Mouse (Mus musculus): ENCODE measurements around the gene Pik3cb. TPM values are rescaled to one million over a fixed set of nuclear protein-coding genes. Genes with fewer than 3 reads are reported as not detected.

Gene Pik3cb
- polyA plus RNA-seq, 1 experiment from 2014 or later: 0.51 TPM

- DNase-seq (ENCODE audit: low spot score): no peak
- Histone ChIP-seq H3K4me2 (ENCODE audit: low read depth, severe bottlenecking) (no peak overlapping the region), H3K4me3 (ENCODE audit: low read depth, low read length) (no peak overlapping the region), H3K36me3 (ENCODE audit: control insufficient read depth, insufficient read depth, low read length) (no peaks in the 10 kb centered on the region), H3K9me3 (ENCODE audit: control insufficient read depth, low read length) (no peaks in the 10 kb centered on the region), H3K4me1 (ENCODE audit: control insufficient read depth, insufficient read depth, low read length) (no peaks in the 10 kb centered on the region), H3K9ac (ENCODE audit: low read length) (no peak overlapping the region), H3K27ac (replicated peaks; ENCODE audit: low read depth, low read length) (no peak overlapping the region), H3K27me3 (ENCODE audit: control insufficient read depth, insufficient read depth, low read length) (no peaks in the 10 kb centered on the region)
- WGBS: 94% methylated on average over 6 of the region's 6 CpGs
- ATAC-seq (ENCODE audit: insufficient number of reproducible peaks, low FRiP score, low TSS enrichment, low read depth): no peak
Measured at GRCm38 (mm10) chr9:99158708-99159107, 18.3 kb upstream of the Pik3cb start.

- H3K4me2 ChIP-seq (ENCODE audit: low read depth, severe bottlenecking): no peak overlapping the region
- no peak overlapping the region for H3K4me3 ChIP-seq (ENCODE audit: low read depth, low read length)
- H3K4me1 ChIP-seq (ENCODE audit: control insufficient read depth, insufficient read depth, low read length): no peaks in the 10 kb centered on the region
- no peak overlapping the region for H3K27ac ChIP-seq (replicated peaks; ENCODE audit: low read depth, low read length)
- no peaks in the 10 kb centered on the region for H3K27me3 ChIP-seq (ENCODE audit: control insufficient read depth, insufficient read depth, low read length)
- WGBS: 88% methylated on average over 7 of the region's 7 CpGs
- no peaks in the 10 kb centered on the region for H3K36me3 ChIP-seq (ENCODE audit: control insufficient read depth, insufficient read depth, low read length)
- ATAC-seq (ENCODE audit: insufficient number of reproducible peaks, low FRiP score, low TSS enrichment, low read depth): no peak
- H3K9me3 ChIP-seq (ENCODE audit: control insufficient read depth, low read length): no peaks in the 10 kb centered on the region
- DNase-seq (ENCODE audit: low spot score): no peak
- H3K9ac ChIP-seq (ENCODE audit: low read length): no peak overlapping the region
Measured at GRCm38 (mm10) chr9:99158203-99158632, 17.8 kb upstream of the Pik3cb start.

GRCm38 (mm10) chr9:99153655-99154054 lies 13.2 kb upstream of the Pik3cb start:
- ATAC-seq (ENCODE audit: insufficient number of reproducible peaks, low FRiP score, low TSS enrichment, low read depth) (no peak), DNase-seq (ENCODE audit: low spot score) (no peak)
- H3K4me3 ChIP-seq (ENCODE audit: low read depth, low read length): no peak overlapping the region
- 45% methylated on average over 3 of the region's 3 CpGs for WGBS
- H3K4me2 ChIP-seq (ENCODE audit: low read depth, severe bottlenecking): no peak overlapping the region
- no peak overlapping the region for H3K9ac ChIP-seq (ENCODE audit: low read length)
- H3K27ac ChIP-seq (replicated peaks; ENCODE audit: low read depth, low read length): no peak overlapping the region
- no peaks in the 10 kb centered on the region for H3K36me3 ChIP-seq (ENCODE audit: control insufficient read depth, insufficient read depth, low read length)
- no peaks in the 10 kb centered on the region for H3K9me3 ChIP-seq (ENCODE audit: control insufficient read depth, low read length)
- H3K27me3 ChIP-seq (ENCODE audit: control insufficient read depth, insufficient read depth, low read length): no peaks in the 10 kb centered on the region
- no peaks in the 10 kb centered on the region for H3K4me1 ChIP-seq (ENCODE audit: control insufficient read depth, insufficient read depth, low read length)

- H3K4me3 ChIP-seq (ENCODE audit: low read depth, low read length): no peak overlapping the region
- DNase-seq (ENCODE audit: low spot score) (no peak), ATAC-seq (ENCODE audit: insufficient number of reproducible peaks, low FRiP score, low TSS enrichment, low read depth) (no peak)
- H3K9ac ChIP-seq (ENCODE audit: low read length): no peak overlapping the region
- H3K4me2 ChIP-seq (ENCODE audit: low read depth, severe bottlenecking): no peak overlapping the region
- H3K27me3 ChIP-seq (ENCODE audit: control insufficient read depth, insufficient read depth, low read length): no peaks in the 10 kb centered on the region
- H3K27ac ChIP-seq (replicated peaks; ENCODE audit: low read depth, low read length): no peak overlapping the region
- no peaks in the 10 kb centered on the region for H3K9me3 ChIP-seq (ENCODE audit: control insufficient read depth, low read length)
- no peaks in the 10 kb centered on the region for H3K36me3 ChIP-seq (ENCODE audit: control insufficient read depth, insufficient read depth, low read length)
- 39% methylated on average over 9 of the region's 9 CpGs for WGBS
- no peaks in the 10 kb centered on the region for H3K4me1 ChIP-seq (ENCODE audit: control insufficient read depth, insufficient read depth, low read length)
Measured at GRCm38 (mm10) chr9:99152699-99153490, 12.5 kb upstream of the Pik3cb start.

- WGBS: 83% methylated on average over 27 of the region's 27 CpGs
- Histone ChIP-seq H3K4me2 (ENCODE audit: low read depth, severe bottlenecking) (no peak overlapping the region), H3K9me3 (ENCODE audit: control insufficient read depth, low read length) (no peaks in the 10 kb centered on the region), H3K36me3 (ENCODE audit: control insufficient read depth, insufficient read depth, low read length) (no peaks in the 10 kb centered on the region), H3K27ac (replicated peaks; ENCODE audit: low read depth, low read length) (no peak overlapping the region), H3K4me1 (ENCODE audit: control insufficient read depth, insufficient read depth, low read length) (no peaks in the 10 kb centered on the region), H3K27me3 (ENCODE audit: control insufficient read depth, insufficient read depth, low read length) (no peaks in the 10 kb centered on the region), H3K9ac (ENCODE audit: low read length) (no peak overlapping the region), H3K4me3 (ENCODE audit: low read depth, low read length) (no peak overlapping the region)
- ATAC-seq (ENCODE audit: insufficient number of reproducible peaks, low FRiP score, low TSS enrichment, low read depth) (no peak), DNase-seq (ENCODE audit: low spot score) (no peak)
Measured at GRCm38 (mm10) chr9:99146855-99147735, 6.7 kb upstream of the Pik3cb start.

GRCm38 (mm10) chr9:99145756-99146155 lies 5.3 kb upstream of the Pik3cb start:
- ATAC-seq (ENCODE audit: insufficient number of reproducible peaks, low FRiP score, low TSS enrichment, low read depth): no peak
- WGBS: 47% methylated on average over 6 of the region's 6 CpGs

GRCm38 (mm10) chr9:99144416-99144989 lies 4.1 kb upstream of the Pik3cb start:
- H3K9me3 ChIP-seq (ENCODE audit: control insufficient read depth, low read length): no peaks in the 10 kb centered on the region
- no peaks in the 10 kb centered on the region for H3K27me3 ChIP-seq (ENCODE audit: control insufficient read depth, insufficient read depth, low read length)
- H3K4me2 ChIP-seq (ENCODE audit: low read depth, severe bottlenecking): no peak overlapping the region
- DNase-seq (ENCODE audit: low spot score) (no peak), ATAC-seq (ENCODE audit: insufficient number of reproducible peaks, low FRiP score, low TSS enrichment, low read depth) (no peak)
- no peak overlapping the region for H3K9ac ChIP-seq (ENCODE audit: low read length)
- no peak overlapping the region for H3K27ac ChIP-seq (replicated peaks; ENCODE audit: low read depth, low read length)
- H3K36me3 ChIP-seq (ENCODE audit: control insufficient read depth, insufficient read depth, low read length): no peaks in the 10 kb centered on the region
- H3K4me1 ChIP-seq (ENCODE audit: control insufficient read depth, insufficient read depth, low read length): no peaks in the 10 kb centered on the region
- no peak overlapping the region for H3K4me3 ChIP-seq (ENCODE audit: low read depth, low read length)
- WGBS: 23% methylated on average over 7 of the region's 7 CpGs

More at GRCm38 (mm10) chr9:99145756-99146155, 5.3 kb upstream of the Pik3cb start:
- Histone ChIP-seq H3K27ac (replicated peaks; ENCODE audit: low read depth, low read length) (no peak overlapping the region), H3K4me2 (ENCODE audit: low read depth, severe bottlenecking) (no peak overlapping the region), H3K4me1 (ENCODE audit: control insufficient read depth, insufficient read depth, low read length) (no peaks in the 10 kb centered on the region), H3K9ac (ENCODE audit: low read length) (no peak overlapping the region), H3K36me3 (ENCODE audit: control insufficient read depth, insufficient read depth, low read length) (no peaks in the 10 kb centered on the region), H3K9me3 (ENCODE audit: control insufficient read depth, low read length) (no peaks in the 10 kb centered on the region), H3K27me3 (ENCODE audit: control insufficient read depth, insufficient read depth, low read length) (no peaks in the 10 kb centered on the region), H3K4me3 (ENCODE audit: low read depth, low read length) (no peak overlapping the region)
- DNase-seq (ENCODE audit: low spot score): no peak

GRCm38 (mm10) chr9:99141618-99142017 lies 1.2 kb upstream of the Pik3cb start:
- WGBS: 86% methylated on average over 8 of the region's 8 CpGs
- Histone ChIP-seq H3K27ac (replicated peaks; ENCODE audit: low read depth, low read length) (no peak overlapping the region), H3K4me1 (ENCODE audit: control insufficient read depth, insufficient read depth, low read length) (0 out of 2 replicates have a peak, but pooled peaks cover 3% of the 10 kb centered on the region), H3K9ac (ENCODE audit: low read length) (no peak overlapping the region), H3K36me3 (ENCODE audit: control insufficient read depth, insufficient read depth, low read length) (no peaks in the 10 kb centered on the region), H3K4me2 (ENCODE audit: low read depth, severe bottlenecking) (no peak overlapping the region), H3K27me3 (ENCODE audit: control insufficient read depth, insufficient read depth, low read length) (0 out of 2 replicates have a peak, but pooled peaks cover 4% of the 10 kb centered on the region), H3K4me3 (ENCODE audit: low read depth, low read length) (no peak overlapping the region), H3K9me3 (ENCODE audit: control insufficient read depth, low read length) (no peaks in the 10 kb centered on the region)
- no peak for ATAC-seq (ENCODE audit: insufficient number of reproducible peaks, low FRiP score, low TSS enrichment, low read depth)
- no peak for DNase-seq (ENCODE audit: low spot score)

Measured in limb, embryonic 11.5 days (tissue).